26 mouse cellular contexts compared by ENCODE assay signal in the genomic region with DNA sequence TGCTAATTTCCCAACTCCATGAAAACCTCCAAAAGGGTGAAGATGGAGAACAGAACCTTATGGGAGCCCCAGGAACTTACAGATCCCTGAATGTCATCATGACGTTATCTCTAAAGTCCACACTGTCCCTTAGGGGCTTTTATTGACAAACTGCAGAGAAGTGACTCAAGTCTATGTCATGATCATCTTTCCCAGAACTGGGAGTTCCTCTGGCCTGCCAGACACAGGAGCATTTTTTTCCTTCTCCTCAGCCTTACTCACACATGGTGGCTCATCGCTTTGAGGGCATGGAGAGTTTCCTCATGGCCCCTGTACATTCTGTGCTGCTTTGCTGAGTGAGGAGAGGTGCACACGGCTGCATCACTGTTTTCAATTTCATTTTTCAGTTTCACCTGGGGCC. TPM values are rescaled to one million over a fixed set of nuclear protein-coding genes. Genes with fewer than 3 reads are reported as not detected.
DNase-seq lines count a peak whose midpoint lies in the region; ATAC-seq lines count a peak whose summit lies in the region.
"Had no signal": no experiment of that assay in that cellular context is flagged by ENCODE, and none has a peak within 500 bp of the region (broad histone marks: within the 10 kb centered on the region; RNA-seq: fewer than 3 reads in every experiment).

No protein-coding gene starts in this region.

- 73% methylated on average over 3 of the region's 3 CpGs for WGBS in heart, embryonic 10.5 days

- DNase-seq in adrenal gland, postnatal 36 days: peak; percentile 13 to 44
- no peak for DNase-seq in adrenal gland, postnatal 4 days (ENCODE audit: low spot score in 2 of 2)
- no peak for DNase-seq in heart, embryonic 10.5 days (ENCODE audit: low spot score)
- DNase-seq in heart, postnatal 10 days: no peak
- peak; percentile 67 for DNase-seq in NIH3T3 (ENCODE audit: low read depth)
- DNase-seq in kidney, postnatal 25 days: no peak
- DNase-seq: cerebellum, adult 2 months; cerebellum, postnatal 25 days; kidney, postnatal 4 days; lung, adult 2 months; midbrain, embryonic 14.5 days; retina, postnatal 1 day; thymus, postnatal 14 days had no signal

- H3K27me3 ChIP-seq in heart, embryonic 10.5 days (ENCODE audit: insufficient read depth, poor library complexity, severe bottlenecking): no peaks in the 10 kb centered on the region
- H3K27me3 ChIP-seq: embryonic facial prominence, embryonic 12.5 days; forebrain, embryonic 12.5 days; heart, embryonic 15.5 days; kidney, embryonic 15.5 days; limb, embryonic 12.5 days; liver, embryonic 12.5 days; neural tube, embryonic 13.5 days had no signal

- H3K4me1 ChIP-seq in heart, embryonic 10.5 days: peaks cover 51% of the 10 kb centered on the region
- H3K4me1 ChIP-seq: liver, embryonic 12.5 days; megakaryocyte, embryonic 14.5 days had no signal

- H3K36me3 ChIP-seq in heart, embryonic 10.5 days: no peaks in the 10 kb centered on the region
- H3K36me3 ChIP-seq: embryonic facial prominence, embryonic 12.5 days; forebrain, embryonic 12.5 days; heart, embryonic 15.5 days; hindbrain, embryonic 10.5 days; kidney, embryonic 15.5 days; limb, embryonic 12.5 days; liver, embryonic 12.5 days; neural tube, embryonic 13.5 days had no signal

- no peak overlapping the region for H3K4me3 ChIP-seq in heart, embryonic 10.5 days
- H3K4me3 ChIP-seq: embryonic facial prominence, embryonic 12.5 days; erythroblast, embryonic 14.5 days; forebrain, embryonic 12.5 days; heart, embryonic 15.5 days; hindbrain, embryonic 10.5 days; kidney, embryonic 15.5 days; limb, embryonic 12.5 days; liver, embryonic 12.5 days; megakaryocyte, embryonic 14.5 days; neural tube, embryonic 13.5 days had no signal

- ATAC-seq in megakaryocyte progenitor cell, adult 5-6 weeks (replicated peaks; ENCODE audit: poor library complexity): no peak
- ATAC-seq: intestine, postnatal 0 days; liver, embryonic 12.5 days had no signal

- intact Hi-C loops in heart, postnatal 10 days (cut with DNase I): no loop called here

- H3K9me3 ChIP-seq in heart, embryonic 10.5 days: no peaks in the 10 kb centered on the region
- H3K9me3 ChIP-seq: embryonic facial prominence, embryonic 12.5 days; forebrain, embryonic 12.5 days; heart, embryonic 15.5 days; hindbrain, embryonic 10.5 days; kidney, embryonic 15.5 days; limb, embryonic 12.5 days; liver, embryonic 12.5 days; neural tube, embryonic 13.5 days had no signal

- peak overlapping the region; percentile 63 for H3K27ac ChIP-seq in heart, embryonic 10.5 days
- H3K27ac ChIP-seq: embryonic facial prominence, embryonic 12.5 days; forebrain, embryonic 12.5 days; heart, embryonic 15.5 days; hindbrain, embryonic 10.5 days; kidney, embryonic 15.5 days; limb, embryonic 12.5 days; liver, embryonic 12.5 days; neural tube, embryonic 13.5 days had no signal

RNA-seq across cellular contexts. Expression of a gene that starts 22.4 kb away (rescaled TPM):
- not detected for total RNA-seq in adrenal gland, postnatal 36 days (2021)
- total RNA-seq in adrenal gland, postnatal 4 days (2021): 1 to 10 TPM; 1.3 to 4.0 TPM
- 0.34 and 0.46 TPM in 2 replicates for polyA plus RNA-seq in heart, embryonic 10.5 days (2016; fragmentation: Nextera tagmentation; extraction: Ambion mirVana)
- 10 to 100 TPM in 1 of 2 experiments, 1 to 10 TPM in 1; 8.6 to 18.1 TPM for total RNA-seq in heart, postnatal 10 days (2021)
- 0.12 and 0.17 TPM in 2 replicates for total RNA-seq in megakaryocyte progenitor cell, adult 5-6 weeks (2015)
- not detected in 2 replicates for total RNA-seq in megakaryocyte progenitor cell, adult 5-6 weeks (2017)
- total RNA-seq: granulocyte monocyte progenitor cell, adult 5-6 weeks had no signal
- polyA plus RNA-seq: erythroblast, embryonic 14.5 days; midbrain, embryonic 14.5 days had no signal

Comparison
In these comparisons a context has a peak if more than half of its experiments do, and no peak if none do; other contexts are left out.
1. DNase-seq: peak in adrenal gland, postnatal 36 days (2 of 2) and NIH3T3 (single experiment); none in adrenal gland, postnatal 4 days (0 of 2), heart, embryonic 10.5 days (single experiment), heart, postnatal 10 days (0 of 2) and kidney, postnatal 25 days (0 of 2).